Mouse (Mus musculus) kidney, adult 2 months (tissue): Measurements from ENCODE around the gene Dpagt1.
"Not testable (repeated sequence)": the region's sequence is repeated elsewhere in the genome, so short reads cannot be mapped to it uniquely, and the experiment has no call there.

Source experiments
- CTCF ChIP-seq: fragments of 200-500 bp; conservative IDR thresholded peaks from 2 replicates; pipeline ENCODE4 v1.5.1; 2011; ENCODE audit warnings: low read depth, mild to moderate bottlenecking, control low read depth, low read length, moderate library complexity, mixed read lengths; ENCODE audit not compliant: insufficient read depth, insufficient read length
- POLR2A ChIP-seq: fragments of 200-500 bp; IDR thresholded peaks from one replicate; pipeline ENCODE4 v1.6.1; 2011; ENCODE audit warnings: low read depth, low read length, control low read depth

DNA sequence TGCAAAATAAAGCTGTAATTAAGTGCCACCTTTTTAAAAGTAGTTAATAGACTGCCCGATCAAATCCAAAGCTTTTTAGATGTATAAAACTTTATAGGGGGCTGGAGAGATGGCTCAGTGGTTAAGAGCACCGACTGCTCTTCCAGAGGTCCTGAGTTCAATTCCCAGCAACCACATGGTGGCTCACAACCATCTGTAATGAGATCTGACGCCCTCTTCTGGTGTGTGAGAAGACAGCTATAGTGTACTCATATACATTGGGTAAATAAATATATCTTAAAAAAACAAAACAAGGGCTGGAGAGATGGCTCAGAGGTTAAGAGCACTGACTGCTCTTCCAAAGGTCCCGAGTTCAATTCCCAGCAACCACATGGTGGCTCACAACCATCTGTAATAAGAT lies 36.1 kb downstream of the Dpagt1 start:
- TF ChIP-seq POLR2A, CTCF: not testable (repeated sequence)
